Mouse (Mus musculus) erythroblast, adult 5-6 weeks (primary cell): ENCODE measurements around the gene Zfp711. TPM values are rescaled to one million over a fixed set of nuclear protein-coding genes. Genes with fewer than 3 reads are reported as not detected.

ENCODE experiments used
- ATAC-seq: replicated peaks from 2 replicates; pipeline ENCODE4 v1.8.0; 2016; ENCODE audit warnings: moderate number of reproducible peaks, mild to moderate bottlenecking, moderate TSS enrichment, inconsistent platforms; ENCODE audit not compliant: poor library complexity, low FRiP score, severe bottlenecking
- total RNA-seq, 2 experiments: library from RNA; stranded (forward) in 1 of 2; stranded (reverse) in 1 of 2; fragments of 150-400 nt in 1 of 2; fragments of 200-764, 138-1000 nt in 1 of 2; gene quantifications; 2 replicates each; pipeline versions ENCODE4 v1.2.3 to v1.2.4; 2015 to 2017; ENCODE audit warnings: low replicate concordance in 2 of 2

Gene Zfp711
- total RNA-seq (2015; ENCODE audit: low replicate concordance) (not detected in 2 replicates), total RNA-seq (2017; ENCODE audit: low replicate concordance) (not detected in 2 replicates)

GRCm38 (mm10) chrX:112600511-112601305 is at the start of gene Zfp711:
Gene Zfp711 (plus strand): TSS chrX:112600526.
- ATAC-seq, result no peak

- no peak for ATAC-seq
These were observed 32.6 kb upstream of the Zfp711 start for GRCm38 (mm10) chrX:112567716-112568115.

GRCm38 (mm10) chrX:112601306-112602120 is 1.2 kb downstream of the Zfp711 start:
- ATAC-seq, result no peak

- no peak for ATAC-seq
These were observed 75.2 kb downstream of the Zfp711 start for GRCm38 (mm10) chrX:112675525-112675924.

- ATAC-seq, result no peak
These were observed 80.3 kb downstream of the Zfp711 start for GRCm38 (mm10) chrX:112680605-112681004.

Other genes with a start within 250 kb of the Zfp711 start
- gene Satl1, start 193.7 kb upstream of the Zfp711 start, total RNA-seq (2015; ENCODE audit: low replicate concordance), result not detected in 2 replicates
- not detected in 2 replicates for gene Satl1, start 193.7 kb upstream of the Zfp711 start, total RNA-seq (2017; ENCODE audit: low replicate concordance)
- gene 2010106E10Rik, start 105.3 kb upstream of the Zfp711 start, total RNA-seq (2015; ENCODE audit: low replicate concordance), result not detected in 2 replicates
- gene 2010106E10Rik, start 105.3 kb upstream of the Zfp711 start, total RNA-seq (2017; ENCODE audit: low replicate concordance), result not detected in 2 replicates
- gene Pof1b, start 98.1 kb downstream of the Zfp711 start, total RNA-seq (2015; ENCODE audit: low replicate concordance), result not detected in 2 replicates
- not detected in 2 replicates for gene Pof1b, start 98.1 kb downstream of the Zfp711 start, total RNA-seq (2017; ENCODE audit: low replicate concordance)